Mouse (Mus musculus) sigmoid colon, adult 10 weeks (tissue): Measurements from ENCODE around the gene Slfn5. TPM values are rescaled to one million over a fixed set of nuclear protein-coding genes. Genes with fewer than 3 reads are reported as not detected.

Experiments used
- polyA plus RNA-seq: library from polyadenylated mRNA; stranded (reverse); fragments of 350-450 nt; fragmentation: Illumina TruSeq; extraction: RNeasy Lipid Tissue Mini Kit (QIAGEN cat#74804); gene quantifications from one replicate; pipeline ENCODE4 v1.2.3, GENCODE M21; 2014; ENCODE audit warnings: low read depth, low replicate concordance

Gene Slfn5
- 16.6 TPM for polyA plus RNA-seq

DNA sequence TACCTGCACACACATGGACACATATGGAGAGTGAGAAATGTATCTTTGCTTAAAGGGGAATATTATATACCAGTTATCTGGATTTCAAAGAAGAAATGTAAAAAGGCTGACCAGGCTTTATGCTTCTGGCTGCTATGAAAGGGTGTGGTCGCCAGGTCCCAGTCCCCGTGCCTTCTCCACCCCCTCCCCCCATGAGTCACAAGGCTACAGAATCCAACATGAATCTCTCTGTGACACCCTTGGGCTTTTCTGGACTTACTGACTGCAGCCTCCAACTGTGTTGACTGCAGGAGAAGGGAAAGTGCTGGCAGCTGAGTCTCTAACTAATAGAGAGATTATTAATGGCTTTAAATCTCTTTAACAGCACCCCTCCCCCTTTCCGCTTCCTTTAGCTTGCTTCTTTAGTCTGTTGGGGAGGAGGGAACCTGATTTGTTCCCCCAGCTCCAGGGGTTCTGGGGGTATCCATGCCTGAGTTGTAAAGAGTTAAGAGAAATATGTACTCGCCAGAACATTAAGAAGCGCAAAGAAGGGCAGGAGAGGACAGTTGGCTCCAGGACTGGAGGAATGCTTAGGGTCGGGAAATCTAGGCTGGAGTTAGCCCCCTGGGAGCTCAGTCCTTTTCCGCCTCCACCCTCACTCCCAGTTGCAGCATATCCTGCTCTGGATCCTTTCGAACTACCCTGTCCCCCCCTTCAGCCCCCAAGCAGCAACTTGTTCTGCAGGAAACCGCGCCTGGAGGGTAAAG, at the start of gene Slfn5:
TSS of gene Slfn5 (plus strand) at position 614 of the 746 bp plus-strand sequence.

GRCm38 (mm10) chr11:82907651-82908607, 43.2 kb upstream of the Slfn5 start, which contains the start of gene Nle1:
Gene Nle1, minus strand, starts transcription at chr11:82908411.

GRCm38 (mm10) chr11:82910250-82910649, 40.9 kb upstream of the Slfn5 start, which contains the start of gene Unc45b:
Gene Unc45b, plus strand, starts transcription at chr11:82910550.

GRCm38 (mm10) chr11:82991469-82992166, 40.5 kb downstream of the Slfn5 start, which contains the start of gene Slfn9:
Gene Slfn9, minus strand, starts transcription at chr11:82991830.

Other genes starting within 250 kb of the Slfn5 start
- gene Cct6b, start 187.0 kb upstream of the Slfn5 start, polyA plus RNA-seq, result 0.47 TPM
- gene Zfp830, start 187.0 kb upstream of the Slfn5 start, polyA plus RNA-seq, result 20.2 TPM
- 21.7 TPM for gene Lig3, start 170.2 kb upstream of the Slfn5 start, polyA plus RNA-seq
- 41.4 TPM for gene Rffl, start 80.1 kb upstream of the Slfn5 start, polyA plus RNA-seq
- 11.1 TPM for gene Rad51d, start 60.7 kb upstream of the Slfn5 start, polyA plus RNA-seq
- gene Fndc8, start 59.2 kb upstream of the Slfn5 start, polyA plus RNA-seq, result not detected
- gene Nle1, start 42.9 kb upstream of the Slfn5 start, polyA plus RNA-seq, result 5.7 TPM
- gene Unc45b, start 40.8 kb upstream of the Slfn5 start, polyA plus RNA-seq, result 0.50 TPM
- 35.1 TPM for gene Slfn9, start 40.5 kb downstream of the Slfn5 start, polyA plus RNA-seq
- gene Slfn8, start 69.5 kb downstream of the Slfn5 start, polyA plus RNA-seq, result 6.0 TPM
- 14.7 TPM for gene Slfn2, start 113.8 kb downstream of the Slfn5 start, polyA plus RNA-seq
- gene Slfn1, start 165.5 kb downstream of the Slfn5 start, polyA plus RNA-seq, result 1.9 TPM
- 238 TPM for gene Slfn4, start 223.8 kb downstream of the Slfn5 start, polyA plus RNA-seq
- 4.3 TPM for gene Slfn3, start 240.0 kb downstream of the Slfn5 start, polyA plus RNA-seq